Mouse (Mus musculus) lung, adult 18-20 months (tissue): ENCODE results near the gene Polr2b.
A peak's percentile ranks its signal among the peaks of the same experiment; 100 is the strongest.

Source experiments
- DNase-seq, 2 experiments: peaks; one replicate each; pipeline ENCODE4 v3.0.0; 2022; ENCODE audit warnings: mixed read lengths in 2 of 2

The Polr2b gene

DNA sequence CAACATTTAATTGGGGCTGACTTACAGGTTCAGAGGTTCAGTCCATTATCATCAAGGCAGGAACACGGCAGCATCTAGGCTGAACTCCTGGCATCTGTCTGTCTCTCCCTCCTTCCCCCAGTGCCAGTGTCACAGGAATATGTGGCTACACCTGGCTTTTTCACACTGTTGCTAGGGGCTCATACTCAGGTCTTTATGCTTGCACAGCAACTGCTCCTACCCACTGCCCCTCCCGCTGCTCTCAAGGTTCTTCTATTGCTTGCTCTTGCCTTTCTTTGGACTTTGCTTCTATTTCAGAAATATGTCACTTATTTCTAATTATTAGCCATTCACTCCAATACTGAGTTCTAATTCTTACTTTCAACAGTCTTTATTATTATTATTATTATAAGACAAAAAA is 80.3 kb downstream of the Polr2b start:
- no peak for DNase-seq

GRCm38 (mm10) chr5:77393094-77393619 is 83.2 kb downstream of the Polr2b start:
- no peak for DNase-seq

GRCm38 (mm10) chr5:77393990-77394618 is 84.2 kb downstream of the Polr2b start:
- no peak for DNase-seq

- peak; percentile 84 to 88 for DNase-seq
Observed at GRCm38 (mm10) chr5:77398285-77399057, 88.5 kb downstream of the Polr2b start.
